Mouse (Mus musculus) kidney, embryonic 14.5 days (tissue): ENCODE data around the gene Qsox1. TPM values are rescaled to one million over a fixed set of nuclear protein-coding genes. Genes with fewer than 3 reads are reported as not detected.

Source experiments
- ATAC-seq: fragments of 200-750 bp; cut with Nextera tagmentation; 2 replicates; pipeline ENCODE4 v1.8.0; 2017; ENCODE audit warnings: moderate number of reproducible peaks, mild to moderate bottlenecking, moderate TSS enrichment, moderate library complexity; ENCODE audit not compliant: low FRiP score, low TSS enrichment
- H3K27ac ChIP-seq: fragments of 300-500 bp; sonication (generic); 2 replicates; pipeline ENCODE4 v1.5.1; 2014; ENCODE audit warnings: low read depth, mild to moderate bottlenecking, low read length, moderate library complexity, mixed read lengths
- H3K27me3 ChIP-seq: fragments of 300-500 bp; sonication (generic); 2 replicates; pipeline ENCODE4 v1.6.1; 2014; ENCODE audit warnings: mild to moderate bottlenecking, low read length; ENCODE audit not compliant: control insufficient read depth, insufficient read depth
- H3K36me3 ChIP-seq: fragments of 300-500 bp; sonication (generic); 2 replicates; pipeline ENCODE4 v1.6.1; 2014; ENCODE audit warnings: low read length, mixed read lengths; ENCODE audit not compliant: control insufficient read depth, insufficient read depth
- H3K4me1 ChIP-seq: fragments of 300-500 bp; sonication (generic); 2 replicates; pipeline ENCODE4 v1.6.1; 2014; ENCODE audit warnings: low read length, mixed read lengths; ENCODE audit not compliant: control insufficient read depth, insufficient read depth
- H3K4me2 ChIP-seq: fragments of 300-500 bp; sonication (generic); replicated peaks from 2 replicates; pipeline ENCODE4 v1.6.1; 2014; ENCODE audit warnings: low read depth, mild to moderate bottlenecking, low read length
- H3K4me3 ChIP-seq: fragments of 300-500 bp; sonication (generic); 2 replicates; pipeline ENCODE4 v1.5.1; 2014; ENCODE audit warnings: mild to moderate bottlenecking, low read length
- H3K9ac ChIP-seq: fragments of 300-500 bp; sonication (generic); 2 replicates; pipeline ENCODE4 v1.6.1; 2014; ENCODE audit warnings: low read depth, mild to moderate bottlenecking, low read length, moderate library complexity
- H3K9me3 ChIP-seq: fragments of 300-500 bp; sonication (generic); 2 replicates; pipeline ENCODE4 v1.6.1; 2016; ENCODE audit warnings: low read length; ENCODE audit not compliant: control insufficient read depth
- WGBS: fragments of 180-500 bp; shearing (Covaris S2); extraction: QIAGEN DNeasy Blood & Tissue Kit; methylation state at CpG from one replicate; pipeline ENCODE4 v1.1.7; 2014; 5-methylcytosine and 5-hydroxymethylcytosine counted together
- polyA plus RNA-seq: library from polyadenylated mRNA; unstranded; fragments of >200 nt; fragmentation: Nextera tagmentation; extraction: Ambion mirVana; gene quantifications from 2 replicates; pipeline ENCODE4 v1.2.1, GENCODE M21; 2014

Gene Qsox1
- polyA plus RNA-seq, 1 experiment from 2014 or later = 11.0 TPM

DNA sequence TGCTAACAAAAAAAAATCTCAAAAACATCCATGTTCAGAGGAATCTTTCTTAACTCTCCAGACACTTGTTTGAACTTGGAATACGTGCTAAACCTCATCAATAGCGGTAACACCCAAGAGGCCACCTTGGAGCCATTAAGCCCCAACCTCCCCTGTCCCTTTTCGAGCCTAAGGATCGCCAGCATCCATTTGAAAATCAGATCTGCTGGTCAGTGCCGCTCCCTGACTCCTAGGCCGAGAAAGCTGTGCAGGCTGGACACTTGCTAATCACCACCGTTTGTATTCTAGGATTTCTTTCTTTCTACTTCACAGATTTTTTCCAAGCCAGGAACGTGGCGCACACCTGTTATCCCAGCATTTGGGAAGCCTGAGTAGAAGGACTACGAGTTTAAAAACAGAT is 84.9 kb downstream of the Qsox1 start:
- Histone ChIP-seq H3K9me3 (no peaks in the 10 kb centered on the region; the same call in 1 of the 2 replicates), H3K4me1 (no peaks in the 10 kb centered on the region), H3K9ac (no peak overlapping the region), H3K27ac (no peak overlapping the region), H3K36me3 (no peaks in the 10 kb centered on the region), H3K4me2 (no peak overlapping the region), H3K27me3 (peaks cover 61% of the 10 kb centered on the region), H3K4me3 (no peak overlapping the region)
- no peak for ATAC-seq
- 22% methylated on average over 10 of the region's 10 CpGs for WGBS

Other genes starting within 250 kb of the Qsox1 start
- 0.08 TPM in 1 of 2 replicates, not detected in the other for gene Lhx4, start 61.2 kb downstream of the Qsox1 start, polyA plus RNA-seq
- 9.2 and 16.3 TPM in 2 replicates for gene Cep350, start 160.4 kb upstream of the Qsox1 start, polyA plus RNA-seq
- gene Tor1aip2, start 222.5 kb upstream of the Qsox1 start, polyA plus RNA-seq = 104 and 130 TPM in 2 replicates
- gene Tor1aip1, start 223.6 kb upstream of the Qsox1 start, polyA plus RNA-seq = 50.5 and 51.1 TPM in 2 replicates